Mouse (Mus musculus) CH12.LX (cell line): ENCODE results near the gene Cactin. TPM values are rescaled to one million over a fixed set of nuclear protein-coding genes. Genes with fewer than 3 reads are reported as not detected.
A peak's percentile ranks its signal among the peaks of the same experiment; 100 is the strongest.

Source experiments
- DNase-seq: peaks from one replicate; pipeline ENCODE4 v3.0.0-alpha.2; 2013; ENCODE audit errors: extremely low read depth
- H3K27ac ChIP-seq: 2 replicates; pipeline ENCODE4 v1.5.1; 2012; ENCODE audit warnings: low read depth, mild to moderate bottlenecking, control low read depth, moderate library complexity; ENCODE audit not compliant: insufficient read depth
- H3K27me3 ChIP-seq: replicated peaks from 2 replicates; pipeline ENCODE3; 2012; ENCODE audit warnings: inconsistent platforms
- H3K36me3 ChIP-seq, 2 experiments: replicated peaks in 1 of 2; 2 replicates each; pipeline versions ENCODE3 to v1.6.1; 2012; ENCODE audit warnings: inconsistent platforms in 1 of 2, low read length in 1 of 2, mild to moderate bottlenecking in 1 of 2, mixed read lengths in 1 of 2, moderate library complexity in 1 of 2; ENCODE audit not compliant: control insufficient read depth in 1 of 2, insufficient read depth in 1 of 2
- H3K4me1 ChIP-seq, 2 experiments: 2 replicates each; pipeline ENCODE4 v1.6.1; 2012; ENCODE audit warnings: inconsistent platforms in 1 of 2, moderate library complexity in 1 of 2; ENCODE audit not compliant: insufficient read depth in 2 of 2, control insufficient read depth in 1 of 2
- H3K4me2 ChIP-seq: 2 replicates; pipeline ENCODE4 v1.6.1; 2012; ENCODE audit warnings: low read depth, mild to moderate bottlenecking, control low read depth; ENCODE audit not compliant: poor library complexity, insufficient read depth, severe bottlenecking
- H3K4me3 ChIP-seq, 3 experiments: fragments of 150-350 bp in 1 of 3; sonication (generic) in 1 of 3; replicated peaks in 1 of 3; 2 replicates each; pipeline versions ENCODE3 to v1.5.1; 2011 to 2012; ENCODE audit warnings: low read depth in 2 of 3, low read length in 2 of 3, mild to moderate bottlenecking in 2 of 3, moderate library complexity in 2 of 3, control low read depth in 1 of 3, improper control_type of control experiment in 1 of 3, inconsistent platforms in 1 of 3, mixed read lengths in 1 of 3; ENCODE audit not compliant: poor library complexity in 1 of 3
- H3K79me2 ChIP-seq: replicated peaks from 2 replicates; pipeline ENCODE4 v1.6.1; 2012; ENCODE audit warnings: mild to moderate bottlenecking, moderate library complexity; ENCODE audit not compliant: control insufficient read depth, poor library complexity, insufficient read depth, severe bottlenecking; ENCODE audit errors: extremely low read depth
- H3K9ac ChIP-seq: 2 replicates; pipeline ENCODE4 v1.6.1; 2012; ENCODE audit warnings: low read depth, mild to moderate bottlenecking, control low read depth, moderate library complexity; ENCODE audit not compliant: insufficient read depth
- H3K9me3 ChIP-seq: replicated peaks from 2 replicates; pipeline ENCODE3; 2012; ENCODE audit warnings: low read length, inconsistent platforms, mixed read lengths
- BHLHE40 ChIP-seq: IDR thresholded peaks from 2 replicates; pipeline ENCODE4 v1.6.1; 2011; ENCODE audit warnings: mild to moderate bottlenecking, low read depth, low read length, improper control_type of control experiment
- CHD1 ChIP-seq: IDR thresholded peaks from 2 replicates; pipeline ENCODE4 v1.6.1; 2012; ENCODE audit warnings: low read depth, low read length, improper control_type of control experiment, inconsistent platforms
- CHD2 ChIP-seq: IDR thresholded peaks from 2 replicates; pipeline ENCODE4 v1.6.1; 2011; ENCODE audit warnings: low read length, improper control_type of control experiment
- CTCF ChIP-seq, 2 experiments: IDR thresholded peaks in 1 of 2; conservative IDR thresholded peaks in 1 of 2; 2 replicates each; pipeline ENCODE4 v1.5.1; 2011 to 2012; ENCODE audit warnings: low read depth in 2 of 2, low read length in 2 of 2, improper control_type of control experiment in 1 of 2, inconsistent platforms in 1 of 2, mild to moderate bottlenecking in 1 of 2, moderate library complexity in 1 of 2
- ELF1 ChIP-seq: IDR thresholded peaks from 2 replicates; pipeline ENCODE4 v1.6.1; 2014; ENCODE audit warnings: low read depth, mild to moderate bottlenecking, inconsistent platforms, low read length, improper control_type of control experiment
- EP300 ChIP-seq: IDR thresholded peaks from 2 replicates; pipeline ENCODE4 v1.6.1; 2011; ENCODE audit warnings: low read length, improper control_type of control experiment
- ETS1 ChIP-seq: conservative IDR thresholded peaks from 2 replicates; pipeline ENCODE4 v1.6.1; 2012; ENCODE audit warnings: low read depth, mild to moderate bottlenecking, inconsistent platforms, low read length, improper control_type of control experiment, moderate library complexity
- HCFC1 ChIP-seq: IDR thresholded peaks from 2 replicates; pipeline ENCODE4 v1.6.1; 2012; ENCODE audit warnings: low read depth, mild to moderate bottlenecking, inconsistent platforms, low read length, improper control_type of control experiment
- IRF4 ChIP-seq: IDR thresholded peaks from 2 replicates; pipeline ENCODE4 v1.6.1; 2014; ENCODE audit warnings: low read depth, mild to moderate bottlenecking, inconsistent platforms, low read length, improper control_type of control experiment
- KAT2A ChIP-seq: IDR thresholded peaks from 2 replicates; pipeline ENCODE4 v1.6.1; 2012; ENCODE audit warnings: low read length, improper control_type of control experiment, inconsistent platforms; ENCODE audit not compliant: insufficient replicate concordance
- MAFK ChIP-seq: IDR thresholded peaks from 2 replicates; pipeline ENCODE4 v1.6.1; 2011; ENCODE audit warnings: low read length, improper control_type of control experiment; ENCODE audit not compliant: insufficient replicate concordance
- MAX ChIP-seq: IDR thresholded peaks from 2 replicates; pipeline ENCODE4 v1.6.1; 2011; ENCODE audit warnings: low read length, improper control_type of control experiment
- MAZ ChIP-seq: IDR thresholded peaks from 2 replicates; pipeline ENCODE4 v1.6.1; 2012; ENCODE audit warnings: low read depth, mild to moderate bottlenecking, inconsistent platforms, low read length, improper control_type of control experiment, moderate library complexity
- MEF2A ChIP-seq: IDR thresholded peaks from 2 replicates; pipeline ENCODE4 v1.6.1; 2014; ENCODE audit warnings: low read depth, mild to moderate bottlenecking, inconsistent platforms, low read length, improper control_type of control experiment, borderline replicate concordance
- MXI1 ChIP-seq: IDR thresholded peaks from 2 replicates; pipeline ENCODE4 v1.6.1; 2011; ENCODE audit warnings: mild to moderate bottlenecking, low read depth, low read length, improper control_type of control experiment
- NRF1 ChIP-seq: IDR thresholded peaks from 2 replicates; pipeline ENCODE4 v1.6.1; 2014; ENCODE audit warnings: low read depth, mild to moderate bottlenecking, inconsistent platforms, low read length, improper control_type of control experiment, moderate library complexity
- POLR2A ChIP-seq: IDR thresholded peaks from 2 replicates; pipeline ENCODE4 v1.6.1; 2011; ENCODE audit warnings: low read depth, mild to moderate bottlenecking, improper control_type of control experiment, low read length
- RAD21 ChIP-seq: IDR thresholded peaks from 2 replicates; pipeline ENCODE4 v1.6.1; 2011; ENCODE audit warnings: low read depth, mild to moderate bottlenecking, low read length, improper control_type of control experiment, moderate library complexity
- RCOR1 ChIP-seq: conservative IDR thresholded peaks from 2 replicates; pipeline ENCODE4 v1.6.1; 2012; ENCODE audit warnings: low read depth, mild to moderate bottlenecking, inconsistent platforms, low read length, improper control_type of control experiment
- SIN3A ChIP-seq: IDR thresholded peaks from 2 replicates; pipeline ENCODE4 v1.6.1; 2012; ENCODE audit warnings: low read length, improper control_type of control experiment, inconsistent platforms
- SMC3 ChIP-seq: IDR thresholded peaks from 2 replicates; pipeline ENCODE4 v1.6.1; 2011; ENCODE audit warnings: low read depth, low read length, improper control_type of control experiment
- TBP ChIP-seq: conservative IDR thresholded peaks from 2 replicates; pipeline ENCODE4 v1.6.1; 2011; ENCODE audit warnings: low read depth, low read length, improper control_type of control experiment
- TCF12 ChIP-seq: IDR thresholded peaks from 2 replicates; pipeline ENCODE4 v1.6.1; 2014; ENCODE audit warnings: low read depth, mild to moderate bottlenecking, inconsistent platforms, low read length, improper control_type of control experiment
- UBTF ChIP-seq: IDR thresholded peaks from 2 replicates; pipeline ENCODE4 v1.6.1; 2012; ENCODE audit warnings: low read depth, mild to moderate bottlenecking, inconsistent platforms, low read length, improper control_type of control experiment, moderate library complexity
- USF1 ChIP-seq: IDR thresholded peaks from 2 replicates; pipeline ENCODE4 v1.6.1; 2014; ENCODE audit warnings: low read depth, mild to moderate bottlenecking, inconsistent platforms, low read length, improper control_type of control experiment
- ZC3H11A ChIP-seq: IDR thresholded peaks from 2 replicates; pipeline ENCODE4 v1.6.1; 2012; ENCODE audit warnings: low read depth, mild to moderate bottlenecking, inconsistent platforms, low read length, improper control_type of control experiment
- ZKSCAN1 ChIP-seq: IDR thresholded peaks from 2 replicates; pipeline ENCODE4 v1.6.1; 2012; ENCODE audit warnings: low read depth, inconsistent platforms, low read length, improper control_type of control experiment, borderline replicate concordance
- ZMIZ1 ChIP-seq: IDR thresholded peaks from 2 replicates; pipeline ENCODE4 v1.6.1; 2012; ENCODE audit warnings: low read depth, mild to moderate bottlenecking, inconsistent platforms, low read length, improper control_type of control experiment
- ZNF384 ChIP-seq: IDR thresholded peaks from 2 replicates; pipeline ENCODE4 v1.6.1; 2012; ENCODE audit warnings: low read depth, low read length, improper control_type of control experiment, inconsistent platforms
- dilution Hi-C: fragments of 300-500 bp; cut with MboI; formaldehyde crosslinking; loops from 2 replicates; pipeline ENCODE4 v1.14.3; 2020; ENCODE audit warnings: low sequenced_read_pairs; ENCODE audit not compliant: extremely low pct_unique_long_range_greater_than_20kb, extremely low pct_ligation_motif_present
- in situ Hi-C: fragments of 300-500 bp; cut with MboI; formaldehyde crosslinking; loops from 3 replicates; pipeline ENCODE4 v1.14.3; 2019; ENCODE audit warnings: low sequenced_read_pairs, low pct_ligation_motif_present, low pct_unique_long_range_greater_than_20kb, mixed read lengths
- polyA plus RNA-seq: library from polyadenylated mRNA; unstranded; fragments of >175 nt; gene quantifications from 2 replicates; pipeline ENCODE4 v1.2.1, GENCODE M21; 2012; ENCODE audit warnings: low read depth; ENCODE audit not compliant: insufficient read length
- total RNA-seq, 2 experiments: library from RNA; depleted of rRNA; stranded (reverse); fragments of 300-350 nt in 1 of 2; fragments of >200 nt in 1 of 2; gene quantifications; 2 replicates each; pipeline ENCODE4 v1.2.3; 2012 to 2014

Gene Cactin
- total and polyA plus RNA-seq, 3 experiments = 21.4 to 39.3 (median 34.6) TPM

GRCm38 (mm10) chr10:81350351-81351063 lies 29.6 kb downstream of the Cactin start, which contains the start of gene Hmg20b:
Hmg20b (minus strand) TSS chr10:81350480.
- Histone ChIP-seq H3K4me3 (peak within 1 kb of the TSS; percentile 74 to 89 (median 80)), H3K4me1 (peaks cover 7 to 36% of the 10 kb centered on the region in 2 experiments), H3K9me3 (no peaks in the 10 kb centered on the region), H3K79me2 (no peaks in the 10 kb centered on the region), H3K27me3 (no peaks in the 10 kb centered on the region), H3K27ac (0 out of 2 replicates have a peak within 1 kb of the TSS, but pooled peaks have one; percentile 2), H3K36me3 (peaks cover 20 to 33% of the 10 kb centered on the region in 2 experiments), H3K9ac (peak within 1 kb of the TSS; percentile 80), H3K4me2 (peak within 1 kb of the TSS; percentile 89)
- dilution Hi-C loops (no loop called here), in situ Hi-C loops (loop anchor here (10.0 kb wide), 1 partner anchor 156 kb away; no protein-coding TSS in a partner anchor)
- peak; percentile 97 for DNase-seq
- TF ChIP-seq MAZ (peak; percentile 49; the same call in 1 of the 2 replicates), TCF12 (peak; percentile 51), CHD2 (peak; percentile 81; the same call in 1 of the 2 replicates), POLR2A (peak; percentile 65), MEF2A (peak; percentile 53; the same call in 1 of the 2 replicates), ZMIZ1 (peak; percentile 56; the same call in 1 of the 2 replicates), USF1 (peak; percentile 6; the same call in 1 of the 2 replicates), MAFK (no peak), TBP (peak; percentile 84; the same call in 1 of the 2 replicates), RAD21 (peak; percentile 32), ZNF384 (peak; percentile 81), SIN3A (peak; percentile 62), ZKSCAN1 (no peak), CTCF (conservative IDR thresholded peaks at IDR 0.05 in 1 of 2, IDR thresholded peaks at IDR 0.05 in 1 of 2; ENCODE audit: low read depth in 2 of 2, low read length in 2 of 2) (peak; percentile 80 to 81), RCOR1 (0 out of 2 replicates have a peak, but pooled peaks have one; percentile 63), ZC3H11A (no peak), UBTF (no peak), MXI1 (no peak), ELF1 (peak; percentile 63), ETS1 (no peak), SMC3 (peak; percentile 51), KAT2A (peak; percentile 76; the same call in 1 of the 2 replicates), BHLHE40 (peak; percentile 42; the same call in 1 of the 2 replicates), EP300 (no peak), MAX (peak; percentile 48; the same call in 1 of the 2 replicates), IRF4 (peak; percentile 5; the same call in 1 of the 2 replicates), CHD1 (no peak), NRF1 (peak; percentile 70), HCFC1 (peak; percentile 87)
